Mouse (Mus musculus) C2C12 (cell line): ENCODE results near the gene Atp8a2.

ENCODE experiments used
- CEBPB ChIP-seq: IDR thresholded peaks from one replicate; pipeline ENCODE4 v1.6.1; 2011; ENCODE audit warnings: low read depth, mild to moderate bottlenecking, control low read depth, moderate library complexity
- CTCF ChIP-seq: IDR thresholded peaks from one replicate; pipeline ENCODE4 v1.5.1; 2011; ENCODE audit not compliant: control insufficient read depth, insufficient read depth, insufficient read length
- MAX ChIP-seq: IDR thresholded peaks from one replicate; pipeline ENCODE4 v1.6.1; 2011; ENCODE audit warnings: mild to moderate bottlenecking, control low read depth
- MYOD1 ChIP-seq: IDR thresholded peaks from one replicate; pipeline ENCODE4 v1.6.1; 2011; ENCODE audit warnings: low read depth; ENCODE audit not compliant: control insufficient read depth, insufficient read length
- MYOG ChIP-seq: IDR thresholded peaks from one replicate; pipeline ENCODE4 v1.6.1; 2011; ENCODE audit not compliant: control insufficient read depth, insufficient read length; ENCODE audit errors: extremely low read depth
- USF1 ChIP-seq: IDR thresholded peaks from one replicate; pipeline ENCODE4 v1.6.1; 2011; ENCODE audit warnings: low read depth, mild to moderate bottlenecking, control low read depth, moderate library complexity

DNA sequence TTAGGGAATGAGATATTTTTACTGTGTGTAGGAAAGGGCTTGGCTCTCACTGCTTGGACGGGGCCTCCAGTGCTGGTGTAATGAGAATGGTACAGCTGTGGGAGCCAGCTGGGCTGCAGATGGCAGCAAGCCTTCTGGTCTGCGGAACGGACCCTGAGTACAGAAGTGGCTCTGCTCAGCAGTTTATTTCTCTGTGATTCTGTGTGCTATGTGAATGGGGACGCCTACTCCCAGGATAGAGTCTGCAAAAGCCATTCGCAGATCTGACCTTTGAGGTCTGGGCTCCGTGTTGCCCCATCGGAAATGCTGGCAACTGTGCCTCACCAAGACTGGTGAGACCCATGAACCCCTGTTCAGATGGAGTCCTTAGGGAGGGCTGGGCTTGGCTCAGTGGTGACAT is 569.2 kb downstream of the Atp8a2 start:
- TF ChIP-seq CTCF (no peak), USF1 (no peak), MYOD1 (no peak), CEBPB (no peak), MAX (no peak), MYOG (no peak)
